Mouse (Mus musculus) cortical plate, adult 2 months (tissue): ENCODE measurements at regions not wholly inside any gene's neighbourhood (a gene's known extent, or its start where the extent isn't known, plus 50 kb on each side); places are given as distances from the start of the nearest gene placed in this dataset.

Source experiments
- CTCF ChIP-seq: fragments of 200-500 bp; IDR thresholded peaks from 2 replicates; pipeline ENCODE4 v1.5.1; 2011; ENCODE audit warnings: mild to moderate bottlenecking, control low read depth, low read length; ENCODE audit not compliant: insufficient read depth; ENCODE audit errors: extremely low read depth
- POLR2A ChIP-seq: fragments of 200-500 bp; IDR thresholded peaks from 2 replicates; pipeline ENCODE4 v1.6.1; 2011; ENCODE audit warnings: mild to moderate bottlenecking, low read length, control low read depth; ENCODE audit not compliant: insufficient read depth; ENCODE audit errors: extremely low read depth

DNA sequence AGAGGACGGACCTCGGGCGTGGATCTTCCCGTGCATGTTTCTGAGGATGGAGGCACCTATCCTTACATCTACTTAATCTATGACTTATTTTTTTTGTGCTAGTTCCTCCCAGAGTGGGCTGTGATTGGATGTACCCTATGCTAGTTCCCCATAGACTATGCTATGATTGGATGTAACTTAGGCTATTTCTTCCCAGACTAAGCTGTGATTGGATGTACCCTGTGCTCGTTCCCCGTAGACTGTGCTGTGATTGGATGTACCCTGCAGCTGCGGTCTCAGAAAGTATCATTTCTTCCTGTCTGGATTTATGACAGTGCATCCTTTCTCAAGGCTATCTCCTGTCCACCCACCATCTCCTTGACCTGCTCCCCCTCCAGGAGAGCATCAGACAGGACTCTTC lies 410.2 kb downstream of the Ptpru start:
- TF ChIP-seq POLR2A (no peak), CTCF (no peak)
